ENCODE assay signal across 8 mouse cellular contexts in genomic region chr9:55326515-55327233, GRCm38 (mm10). TPM values are rescaled to one million over a fixed set of nuclear protein-coding genes. Genes with fewer than 3 reads are reported as not detected.
DNase-seq lines count a peak whose midpoint lies in the region; ATAC-seq and TF ChIP-seq lines count a peak whose summit lies in the region.

Gene Nrg4 (minus strand): TSS chr9:55326844.
Gene Tmem266 (plus strand): TSS chr9:55326913.

- H3K36me3 ChIP-seq in C2C12 (ENCODE audit: control insufficient read depth, insufficient read depth) = no peaks in the 10 kb centered on the region
- H3K36me3 ChIP-seq in forebrain, embryonic 11.5 days (ENCODE audit: control insufficient read depth, insufficient read depth, low read length) = no peaks in the 10 kb centered on the region
- H3K36me3 ChIP-seq in heart, embryonic 16.5 days (ENCODE audit: control insufficient read depth, insufficient read depth) = no peaks in the 10 kb centered on the region
- no peaks in the 10 kb centered on the region for H3K36me3 ChIP-seq in liver, postnatal 0 days (replicated peaks; ENCODE audit: insufficient read depth, low read length)
- H3K36me3 ChIP-seq in neural tube, embryonic 15.5 days = no peaks in the 10 kb centered on the region

- H3K79me2 ChIP-seq in C2C12 (ENCODE audit: control insufficient read depth, insufficient read depth) = no peaks in the 10 kb centered on the region

- H3ac ChIP-seq in C2C12 (ENCODE audit: control insufficient read depth, insufficient read length, low read depth) = peak within 1 kb of the TSS; percentile 33

- TF ChIP-seq POLR2A in bone marrow macrophage, adult 2 months (IDR thresholded peaks at IDR 0.05; ENCODE audit: borderline replicate concordance, low read depth, low read length) = no peak

- under 1% methylated on average over 61 of the region's 82 CpGs for WGBS in forebrain, embryonic 11.5 days
- WGBS in heart, embryonic 16.5 days = under 1% methylated on average over 71 of the region's 82 CpGs
- under 1% methylated on average over 46 of the region's 82 CpGs for WGBS in liver, postnatal 0 days (ENCODE audit: insufficient replicate concordance)
- under 1% methylated on average over 61 of the region's 82 CpGs for WGBS in neural tube, embryonic 15.5 days

- H3K79me3 ChIP-seq in C2C12 (ENCODE audit: low read depth) = no peaks in the 10 kb centered on the region

- H3K9me3 ChIP-seq in forebrain, embryonic 11.5 days (ENCODE audit: control insufficient read depth, low read length) = no peaks in the 10 kb centered on the region
- no peaks in the 10 kb centered on the region for H3K9me3 ChIP-seq in heart, embryonic 16.5 days (replicated peaks; ENCODE audit: control insufficient read depth, low read length)
- no peaks in the 10 kb centered on the region for H3K9me3 ChIP-seq in liver, postnatal 0 days (ENCODE audit: low read length)
- no peaks in the 10 kb centered on the region for H3K9me3 ChIP-seq in neural tube, embryonic 15.5 days (replicated peaks)

- no peak within 1 kb of the TSS for H3K27ac ChIP-seq in bone marrow macrophage, adult 2 months (ENCODE audit: insufficient read depth, low read depth, low read length)
- no peak within 1 kb of the TSS for H3K27ac ChIP-seq in forebrain, embryonic 11.5 days (ENCODE audit: low read depth, low read length)
- H3K27ac ChIP-seq in heart, embryonic 16.5 days (ENCODE audit: low read length) = no peak within 1 kb of the TSS
- H3K27ac ChIP-seq in liver, postnatal 0 days (ENCODE audit: low read depth) = no peak within 1 kb of the TSS
- peak within 1 kb of the TSS; percentile 83 for H3K27ac ChIP-seq in neural tube, embryonic 15.5 days (replicated peaks)

- no peak for TF ChIP-seq EP300 in liver, postnatal 0 days (IDR thresholded peaks at IDR 0.05; ENCODE audit: low read depth)

- peak within 1 kb of the TSS; percentile 70 for H3K9ac ChIP-seq in forebrain, embryonic 11.5 days (ENCODE audit: low read length)
- H3K9ac ChIP-seq in heart, embryonic 16.5 days (ENCODE audit: low read length) = peak within 1 kb of the TSS; percentile 79
- peak within 1 kb of the TSS; percentile 66 for H3K9ac ChIP-seq in liver, postnatal 0 days (replicated peaks)
- H3K9ac ChIP-seq in neural tube, embryonic 15.5 days (replicated peaks) = peak within 1 kb of the TSS; percentile 78

- ATAC-seq in forebrain, embryonic 11.5 days (replicated peaks; ENCODE audit: low FRiP score) = peak; percentile 88
- peak; percentile 85 for ATAC-seq in heart, embryonic 16.5 days (replicated peaks; ENCODE audit: extremely low read depth, insufficient read depth, low FRiP score)
- ATAC-seq in liver, postnatal 0 days = peak; percentile 87
- peak; percentile 91 for ATAC-seq in neural tube, embryonic 15.5 days (ENCODE audit: low FRiP score)

- DNase-seq in forebrain, embryonic 11.5 days (ENCODE audit: low spot score) = peak; percentile 88
- peak; percentile 48 to 84 for DNase-seq in kidney, postnatal 36 days
- peak; percentile 75 for DNase-seq in liver, postnatal 0 days
- peak; percentile 84 for DNase-seq in testis, postnatal 10 days (ENCODE audit: low spot score)

- peak within 1 kb of the TSS; percentile 83 for H3K4me2 ChIP-seq in forebrain, embryonic 11.5 days (ENCODE audit: low read depth, low read length, severe bottlenecking)
- peak within 1 kb of the TSS; percentile 93 for H3K4me2 ChIP-seq in heart, embryonic 16.5 days (ENCODE audit: low read depth, low read length)
- H3K4me2 ChIP-seq in liver, postnatal 0 days (ENCODE audit: low read depth, low read length) = peak within 1 kb of the TSS; percentile 98
- H3K4me2 ChIP-seq in neural tube, embryonic 15.5 days = peak within 1 kb of the TSS; percentile 76

- H3K4me3 ChIP-seq in C2C12 (ENCODE audit: insufficient read depth, poor library complexity, severe bottlenecking) = peak within 1 kb of the TSS; percentile 18
- peak within 1 kb of the TSS; percentile 95 for H3K4me3 ChIP-seq in bone marrow macrophage, adult 2 months (ENCODE audit: insufficient read depth, low read length)
- peak within 1 kb of the TSS; percentile 63 for H3K4me3 ChIP-seq in forebrain, embryonic 11.5 days (ENCODE audit: low read depth, low read length)
- H3K4me3 ChIP-seq in heart, embryonic 16.5 days (ENCODE audit: low read length) = peak within 1 kb of the TSS; percentile 75
- peak within 1 kb of the TSS; percentile 72 for H3K4me3 ChIP-seq in liver, postnatal 0 days (ENCODE audit: low read depth, low read length)
- H3K4me3 ChIP-seq in neural tube, embryonic 15.5 days (replicated peaks) = peak within 1 kb of the TSS; percentile 77

- no peak for TF ChIP-seq CTCF in C2C12 (IDR thresholded peaks at IDR 0.05; ENCODE audit: control insufficient read depth, insufficient read depth, insufficient read length)
- no peak for TF ChIP-seq CTCF in bone marrow macrophage, adult 2 months (IDR thresholded peaks at IDR 0.05; ENCODE audit: low read depth, low read length)
- TF ChIP-seq CTCF in liver, postnatal 0 days (IDR thresholded peaks at IDR 0.05; ENCODE audit: low read depth) = no peak

- H3K4me1 ChIP-seq in bone marrow macrophage, adult 2 months (ENCODE audit: control insufficient read depth, insufficient read depth, low read length) = no peaks in the 10 kb centered on the region
- H3K4me1 ChIP-seq in forebrain, embryonic 11.5 days (replicated peaks; ENCODE audit: control insufficient read depth, insufficient read depth, low read length) = 0 out of 2 replicates have a peak, but pooled peaks cover 4% of the 10 kb centered on the region
- peaks cover 9% of the 10 kb centered on the region for H3K4me1 ChIP-seq in heart, embryonic 16.5 days (ENCODE audit: control insufficient read depth, insufficient read depth, low read length)
- H3K4me1 ChIP-seq in liver, postnatal 0 days (ENCODE audit: insufficient read depth) = 0 out of 2 replicates have a peak, but pooled peaks cover 5% of the 10 kb centered on the region
- H3K4me1 ChIP-seq in neural tube, embryonic 15.5 days = peaks cover 21% of the 10 kb centered on the region

- peaks cover 55% of the 10 kb centered on the region for H3K27me3 ChIP-seq in C2C12 (ENCODE audit: control insufficient read depth, insufficient read depth, insufficient read length)
- peaks cover 15% of the 10 kb centered on the region for H3K27me3 ChIP-seq in forebrain, embryonic 11.5 days (ENCODE audit: control insufficient read depth, insufficient read depth, low read length)
- peaks cover 34% of the 10 kb centered on the region for H3K27me3 ChIP-seq in heart, embryonic 16.5 days (ENCODE audit: control insufficient read depth, insufficient read depth, low read length)
- H3K27me3 ChIP-seq in liver, postnatal 0 days (ENCODE audit: insufficient read depth, low read length) = peaks cover 50% of the 10 kb centered on the region
- H3K27me3 ChIP-seq in neural tube, embryonic 15.5 days (replicated peaks) = 0 out of 2 replicates have a peak, but pooled peaks cover 10% of the 10 kb centered on the region

TF ChIP-seq in C2C12, 6 proteins besides CTCF, POLR2A, EP300 and RAD21:
- no peak for TF ChIP-seq MAX (IDR thresholded peaks at IDR 0.05)
- TF ChIP-seq USF1 (IDR thresholded peaks at IDR 0.05; ENCODE audit: low read depth) = no peak
- TF ChIP-seq MYOD1 (IDR thresholded peaks at IDR 0.05; ENCODE audit: control insufficient read depth, insufficient read length, low read depth) = no peak
- TF ChIP-seq FOSL1 (IDR thresholded peaks at IDR 0.05; ENCODE audit: insufficient read depth, low read length, poor library complexity, severe bottlenecking) = no peak
- TF ChIP-seq MYOG (IDR thresholded peaks at IDR 0.05; ENCODE audit: control insufficient read depth, extremely low read depth, insufficient read length) = no peak
- no peak for TF ChIP-seq CEBPB (IDR thresholded peaks at IDR 0.05; ENCODE audit: low read depth)
TF ChIP-seq in C2C12: peak in this region for 0.

RNA-seq across cellular contexts. Expression of gene Nrg4, which starts in this region (rescaled TPM):
- polyA plus RNA-seq in C2C12 (2012; fragmentation: generic; extraction: Trizol) = 0.15 TPM
- not detected in 2 replicates for polyA plus RNA-seq in bone marrow macrophage, adult 2 months (2012; ENCODE audit: insufficient read depth, insufficient read length, missing spikeins)
- polyA plus RNA-seq in forebrain, embryonic 11.5 days (2014; fragmentation: Nextera tagmentation; extraction: Ambion mirVana) = 1.2 and 1.3 TPM in 2 replicates
- 1.1 and 1.2 TPM in 2 replicates for polyA plus RNA-seq in heart, embryonic 16.5 days (2015; fragmentation: Nextera tagmentation; extraction: Ambion mirVana)
- 4.8 and 6.6 TPM in 2 replicates for polyA plus RNA-seq in liver, postnatal 0 days (2015; fragmentation: Nextera tagmentation; extraction: Ambion mirVana)
- polyA plus RNA-seq in neural tube, embryonic 15.5 days (2015; fragmentation: Nextera tagmentation; extraction: Ambion mirVana) = 1.4 TPM in 2 replicates

RNA-seq across cellular contexts. Expression of gene Tmem266, which starts in this region (rescaled TPM):
- not detected for polyA plus RNA-seq in C2C12 (2012; fragmentation: generic; extraction: Trizol)
- not detected in 2 replicates for polyA plus RNA-seq in bone marrow macrophage, adult 2 months (2012; ENCODE audit: insufficient read depth, insufficient read length, missing spikeins)
- polyA plus RNA-seq in forebrain, embryonic 11.5 days (2014; fragmentation: Nextera tagmentation; extraction: Ambion mirVana) = 0.21 TPM in 1 of 2 replicates, not detected in the other
- 0.14 and 0.18 TPM in 2 replicates for polyA plus RNA-seq in heart, embryonic 16.5 days (2015; fragmentation: Nextera tagmentation; extraction: Ambion mirVana)
- not detected in 2 replicates for polyA plus RNA-seq in liver, postnatal 0 days (2015; fragmentation: Nextera tagmentation; extraction: Ambion mirVana)
- 5.0 and 5.4 TPM in 2 replicates for polyA plus RNA-seq in neural tube, embryonic 15.5 days (2015; fragmentation: Nextera tagmentation; extraction: Ambion mirVana)

Comparison
In these comparisons a context has a peak if more than half of its experiments do, and no peak if none do; other contexts are left out.
1. H3K4me3 ChIP-seq: peak in every context shown above with its lines; median percentile 95 in bone marrow macrophage, adult 2 months; 77 in neural tube, embryonic 15.5 days; 75 in heart, embryonic 16.5 days; 72 in liver, postnatal 0 days; 63 in forebrain, embryonic 11.5 days; 18 in C2C12.